Mouse (Mus musculus): Measurements from ENCODE around the gene Hist1h4n. TPM values are rescaled to one million over a fixed set of nuclear protein-coding genes. Genes with fewer than 3 reads are reported as not detected.
"Not testable (repeated sequence)": the region's sequence is repeated elsewhere in the genome, so short reads cannot be mapped to it uniquely, and the experiment has no call there.

The Hist1h4n gene
- polyA plus RNA-seq, 1 experiment from 2014 or later, result 2.8 TPM

DNA sequence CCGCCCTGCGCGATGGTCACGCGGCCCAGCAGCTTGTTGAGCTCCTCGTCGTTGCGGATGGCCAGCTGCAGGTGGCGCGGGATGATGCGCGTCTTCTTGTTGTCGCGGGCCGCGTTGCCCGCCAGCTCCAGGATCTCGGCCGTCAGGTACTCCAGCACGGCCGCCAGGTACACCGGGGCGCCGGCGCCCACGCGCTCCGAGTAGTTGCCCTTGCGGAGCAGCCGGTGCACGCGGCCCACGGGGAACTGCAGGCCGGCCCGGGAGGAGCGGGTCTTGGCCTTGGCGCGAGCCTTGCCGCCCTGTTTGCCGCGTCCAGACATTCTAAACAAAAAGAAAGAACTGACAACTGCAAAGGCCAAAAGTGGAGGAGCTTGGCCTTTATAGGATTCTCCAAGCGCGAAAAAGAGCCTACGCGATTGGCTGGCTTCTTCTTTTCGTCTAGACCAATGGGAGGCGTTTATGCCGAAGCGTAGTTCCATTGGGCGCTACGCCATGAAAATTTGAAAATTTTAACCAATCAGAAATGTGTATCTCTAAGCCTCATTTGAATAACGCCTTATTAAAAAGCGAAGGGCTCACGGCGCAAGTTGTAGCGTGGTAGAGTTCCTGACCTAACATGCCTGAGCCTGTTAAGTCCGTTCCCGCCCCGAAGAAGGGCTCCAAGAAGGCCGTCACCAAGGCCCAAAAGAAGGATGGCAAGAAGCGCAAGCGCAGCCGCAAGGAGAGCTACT is 44.9 kb downstream of the Hist1h4n start, which contains the start of the genes Hist1h2an and Hist1h2bp:
TSS of gene Hist1h2an (minus strand) at position 320 of the 731 bp plus-strand sequence.
TSS of gene Hist1h2bp (plus strand) at position 563 of the 731 bp plus-strand sequence.
- not testable (repeated sequence) for H3K9me3 ChIP-seq (replicated peaks; ENCODE audit: control insufficient read depth, low read length, poor library complexity, severe bottlenecking); H3K36me3 ChIP-seq (ENCODE audit: control insufficient read depth, insufficient read depth, low read length); H3K27me3 ChIP-seq (ENCODE audit: control insufficient read depth, insufficient read depth, low read depth, low read length)
- H3K4me1 ChIP-seq (ENCODE audit: control insufficient read depth, insufficient read depth, low read length), result peaks cover 25% of the 10 kb centered on the region
- H3K9ac ChIP-seq (ENCODE audit: low read depth, low read length), result peak within 1 kb of the TSS; percentile 60; the same call in 1 of the 2 replicates
- peak within 1 kb of the TSS; percentile 64 for H3K4me2 ChIP-seq (ENCODE audit: low read length)
- ATAC-seq, result peak; percentile 96
- WGBS, result under 1% methylated on average over 35 of the region's 63 CpGs
- H3K4me3 ChIP-seq (ENCODE audit: low read depth, low read length), result peak within 1 kb of the TSS; percentile 37
- H3K27ac ChIP-seq (ENCODE audit: low read length), result peak within 1 kb of the TSS; percentile 70

DNA sequence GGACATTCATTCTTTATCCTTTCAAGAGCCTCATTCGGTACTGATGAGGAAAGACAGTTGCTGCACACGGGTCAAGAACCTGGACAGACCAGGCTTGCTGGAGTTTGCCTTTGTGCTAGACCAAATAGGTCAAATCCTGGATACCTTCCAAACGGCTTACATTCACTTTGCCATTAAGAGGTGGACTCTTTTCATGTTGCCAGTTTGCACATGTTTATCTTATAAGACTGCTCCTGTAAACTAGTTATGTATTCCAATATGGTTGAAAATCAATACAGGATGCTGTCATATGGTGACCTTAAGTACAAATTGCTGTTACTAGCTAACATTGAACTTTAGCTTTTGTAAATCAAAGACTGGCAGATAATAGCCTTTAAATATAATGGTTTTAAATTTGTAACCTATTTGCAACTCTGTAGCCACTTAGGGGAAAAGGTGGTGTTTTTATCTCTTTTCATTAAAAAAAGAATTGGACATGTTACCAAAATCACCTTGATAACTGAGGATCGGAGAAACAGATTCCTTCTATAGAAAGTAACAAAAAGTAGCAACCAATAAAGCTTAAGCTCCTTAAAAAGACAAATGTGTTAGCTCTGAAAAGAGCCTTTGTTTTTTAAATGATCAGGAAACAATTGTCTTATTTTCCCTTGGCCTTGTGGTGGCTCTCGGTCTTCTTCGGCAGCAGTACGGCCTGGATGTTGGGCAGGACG is 45.7 kb downstream of the Hist1h4n start:
- Histone ChIP-seq H3K27ac (ENCODE audit: low read length) (peak overlapping the region; percentile 70), H3K27me3 (ENCODE audit: control insufficient read depth, insufficient read depth, low read depth, low read length) (no peaks in the 10 kb centered on the region), H3K36me3 (ENCODE audit: control insufficient read depth, insufficient read depth, low read length) (no peaks in the 10 kb centered on the region), H3K9me3 (replicated peaks; ENCODE audit: control insufficient read depth, low read length, poor library complexity, severe bottlenecking) (no peaks in the 10 kb centered on the region), H3K4me1 (ENCODE audit: control insufficient read depth, insufficient read depth, low read length) (peaks cover 25% of the 10 kb centered on the region), H3K4me2 (ENCODE audit: low read length) (peak overlapping the region; percentile 64), H3K4me3 (ENCODE audit: low read depth, low read length) (peak overlapping the region; percentile 37), H3K9ac (ENCODE audit: low read depth, low read length) (peak overlapping the region; percentile 60; the same call in 1 of the 2 replicates)
- ATAC-seq, result no peak
- 2% methylated on average over 8 of the region's 8 CpGs for WGBS

DNA sequence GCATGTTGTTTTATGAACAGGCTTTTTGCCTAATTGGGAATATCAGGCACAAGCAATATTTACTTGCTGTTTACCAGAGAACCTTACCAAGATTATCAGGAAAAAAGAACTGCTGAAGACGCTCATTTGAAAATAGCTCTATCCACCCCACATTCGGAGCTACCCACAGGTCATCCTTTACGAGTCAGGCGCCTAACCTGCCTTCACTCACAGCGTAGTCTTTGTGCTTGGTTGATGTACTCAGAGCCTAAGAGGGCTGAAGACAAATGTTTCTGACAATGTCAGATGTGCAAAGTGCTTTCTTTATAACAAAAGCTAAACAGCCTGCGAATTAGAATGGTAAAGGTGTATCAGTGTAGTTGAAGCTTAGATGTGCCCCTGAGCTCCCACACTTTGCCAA is 47.7 kb downstream of the Hist1h4n start:
- Histone ChIP-seq H3K27ac (ENCODE audit: low read length) (no peak overlapping the region), H3K4me3 (ENCODE audit: low read depth, low read length) (no peak overlapping the region), H3K4me1 (ENCODE audit: control insufficient read depth, insufficient read depth, low read length) (peaks cover 31% of the 10 kb centered on the region), H3K9me3 (replicated peaks; ENCODE audit: control insufficient read depth, low read length, poor library complexity, severe bottlenecking) (no peaks in the 10 kb centered on the region), H3K27me3 (ENCODE audit: control insufficient read depth, insufficient read depth, low read depth, low read length) (no peaks in the 10 kb centered on the region; the same call in 1 of the 2 replicates), H3K9ac (ENCODE audit: low read depth, low read length) (no peak overlapping the region), H3K36me3 (ENCODE audit: control insufficient read depth, insufficient read depth, low read length) (no peaks in the 10 kb centered on the region), H3K4me2 (ENCODE audit: low read length) (no peak overlapping the region)
- ATAC-seq, result no peak
- 19% methylated on average over 6 of the region's 6 CpGs for WGBS

- no peak for ATAC-seq
- Histone ChIP-seq H3K27me3 (ENCODE audit: control insufficient read depth, insufficient read depth, low read depth, low read length) (no peaks in the 10 kb centered on the region; the same call in 1 of the 2 replicates), H3K9ac (ENCODE audit: low read depth, low read length) (no peak overlapping the region), H3K36me3 (ENCODE audit: control insufficient read depth, insufficient read depth, low read length) (no peaks in the 10 kb centered on the region), H3K4me2 (ENCODE audit: low read length) (peak overlapping the region; percentile 87), H3K9me3 (replicated peaks; ENCODE audit: control insufficient read depth, low read length, poor library complexity, severe bottlenecking) (no peaks in the 10 kb centered on the region), H3K4me3 (ENCODE audit: low read depth, low read length) (peak overlapping the region; percentile 37), H3K4me1 (ENCODE audit: control insufficient read depth, insufficient read depth, low read length) (peaks cover 31% of the 10 kb centered on the region), H3K27ac (ENCODE audit: low read length) (0 out of 2 replicates have a peak overlapping the region, but pooled peaks have one; percentile 2)
- WGBS, result 2% methylated on average over 9 of the region's 9 CpGs
Observed at GRCm38 (mm10) chr13:21783734-21784161, 48.2 kb downstream of the Hist1h4n start.

- H3K4me3 ChIP-seq (ENCODE audit: low read depth, low read length), result peak within 1 kb of the TSS; percentile 41
- H3K27ac ChIP-seq (ENCODE audit: low read length), result peak within 1 kb of the TSS; percentile 69; the same call in 1 of the 2 replicates
- peak; percentile 79 for ATAC-seq
- H3K36me3 ChIP-seq (ENCODE audit: control insufficient read depth, insufficient read depth, low read length), result no peaks in the 10 kb centered on the region
- no peaks in the 10 kb centered on the region for H3K9me3 ChIP-seq (replicated peaks; ENCODE audit: control insufficient read depth, low read length, poor library complexity, severe bottlenecking)
- peak within 1 kb of the TSS; percentile 87 for H3K4me2 ChIP-seq (ENCODE audit: low read length)
- WGBS, result 0% methylated on average over 13 of the region's 20 CpGs
- no peaks in the 10 kb centered on the region; the same call in 1 of the 2 replicates for H3K27me3 ChIP-seq (ENCODE audit: control insufficient read depth, insufficient read depth, low read depth, low read length)
- H3K4me1 ChIP-seq (ENCODE audit: control insufficient read depth, insufficient read depth, low read length), result peaks cover 30% of the 10 kb centered on the region
- H3K9ac ChIP-seq (ENCODE audit: low read depth, low read length), result peak within 1 kb of the TSS; percentile 64
Observed at GRCm38 (mm10) chr13:21783255-21783617, 48.8 kb downstream of the Hist1h4n start, which contains the start of gene Hist1h3i. Hist1h3i (minus strand) TSS chr13:21783370.

GRCm38 (mm10) chr13:21782361-21783254 is 49.4 kb downstream of the Hist1h4n start:
- H3K27me3 ChIP-seq (ENCODE audit: control insufficient read depth, insufficient read depth, low read depth, low read length); ATAC-seq; H3K9me3 ChIP-seq (replicated peaks; ENCODE audit: control insufficient read depth, low read length, poor library complexity, severe bottlenecking); H3K36me3 ChIP-seq (ENCODE audit: control insufficient read depth, insufficient read depth, low read length): not testable (repeated sequence)
- H3K27ac ChIP-seq (ENCODE audit: low read length), result peak overlapping the region; percentile 69; the same call in 1 of the 2 replicates
- under 1% methylated on average over 12 of the region's 35 CpGs for WGBS
- H3K4me3 ChIP-seq (ENCODE audit: low read depth, low read length), result peak overlapping the region; percentile 41
- H3K4me1 ChIP-seq (ENCODE audit: control insufficient read depth, insufficient read depth, low read length), result peaks cover 26% of the 10 kb centered on the region
- peak overlapping the region; percentile 87 for H3K4me2 ChIP-seq (ENCODE audit: low read length)
- peak overlapping the region; percentile 64 for H3K9ac ChIP-seq (ENCODE audit: low read depth, low read length)

Small RNAs within 50 kb of the gene (microRNA-seq; reads per million reads assigned to microRNA genes)
- gene Gm19658 (not detected), gene Gm44346 (not detected), gene Gm44466 (not detected)

Other genes with a start within 250 kb of the Hist1h4n start
- gene Olfr1362, start 218.2 kb downstream of the Hist1h4n start, polyA plus RNA-seq (2015; fragmentation: Nextera tagmentation; extraction: Ambion mirVana), result not detected in 2 replicates
- 0.07 TPM in 1 of 2 replicates, not detected in the other for gene Olfr11, start 189.7 kb downstream of the Hist1h4n start, polyA plus RNA-seq (2015; fragmentation: Nextera tagmentation; extraction: Ambion mirVana)
- not detected in 2 replicates for gene Olfr1361, start 168.8 kb downstream of the Hist1h4n start, polyA plus RNA-seq (2015; fragmentation: Nextera tagmentation; extraction: Ambion mirVana)
- not detected in 2 replicates for gene Olfr1360, start 154.8 kb downstream of the Hist1h4n start, polyA plus RNA-seq (2015; fragmentation: Nextera tagmentation; extraction: Ambion mirVana)
- gene Olfr1359, start 134.1 kb downstream of the Hist1h4n start, polyA plus RNA-seq (2015; fragmentation: Nextera tagmentation; extraction: Ambion mirVana), result not detected in 2 replicates
- not detected in 2 replicates for gene Hist1h2bl, start 116.1 kb downstream of the Hist1h4n start, polyA plus RNA-seq (2015; fragmentation: Nextera tagmentation; extraction: Ambion mirVana)
- 3.5 and 9.7 TPM in 2 replicates for gene Hist1h2ai, start 115.8 kb downstream of the Hist1h4n start, polyA plus RNA-seq (2015; fragmentation: Nextera tagmentation; extraction: Ambion mirVana)
- 3.4 TPM in 1 of 2 replicates, not detected in the other for gene Hist1h3h, start 114.5 kb downstream of the Hist1h4n start, polyA plus RNA-seq (2015; fragmentation: Nextera tagmentation; extraction: Ambion mirVana)
- gene Hist1h2bm, start 110.2 kb downstream of the Hist1h4n start, polyA plus RNA-seq (2015; fragmentation: Nextera tagmentation; extraction: Ambion mirVana), result 1.2 and 1.4 TPM in 2 replicates
- gene Hist1h4j, start 97.1 kb downstream of the Hist1h4n start, polyA plus RNA-seq (2015; fragmentation: Nextera tagmentation; extraction: Ambion mirVana), result 0.40 and 0.80 TPM in 2 replicates
- gene Hist1h4k, start 81.7 kb downstream of the Hist1h4n start, polyA plus RNA-seq (2015; fragmentation: Nextera tagmentation; extraction: Ambion mirVana), result 2.7 TPM in 1 of 2 replicates, not detected in the other
- gene Hist1h2ak, start 78.4 kb downstream of the Hist1h4n start, polyA plus RNA-seq (2015; fragmentation: Nextera tagmentation; extraction: Ambion mirVana), result 4.9 and 5.7 TPM in 2 replicates
- 1.1 TPM in 1 of 2 replicates, not detected in the other for gene Hist1h2bn, start 78.1 kb downstream of the Hist1h4n start, polyA plus RNA-seq (2015; fragmentation: Nextera tagmentation; extraction: Ambion mirVana)
- 0.69 and 2.4 TPM in 2 replicates for gene Hist1h1b, start 51.6 kb downstream of the Hist1h4n start, polyA plus RNA-seq (2015; fragmentation: Nextera tagmentation; extraction: Ambion mirVana)
- gene Hist1h3i, start 48.8 kb downstream of the Hist1h4n start, polyA plus RNA-seq (2015; fragmentation: Nextera tagmentation; extraction: Ambion mirVana), result 13.1 and 17.6 TPM in 2 replicates
- not detected in 2 replicates for gene Hist1h2an, start 45.0 kb downstream of the Hist1h4n start, polyA plus RNA-seq (2015; fragmentation: Nextera tagmentation; extraction: Ambion mirVana)
- 0.72 TPM in 1 of 2 replicates, not detected in the other for gene Hist1h2bp, start 44.7 kb downstream of the Hist1h4n start, polyA plus RNA-seq (2015; fragmentation: Nextera tagmentation; extraction: Ambion mirVana)
- gene Hist1h2bq, start 22.0 kb downstream of the Hist1h4n start, polyA plus RNA-seq (2015; fragmentation: Nextera tagmentation; extraction: Ambion mirVana), result 3.4 and 3.5 TPM in 2 replicates
- gene Hist1h2ao, start 21.7 kb downstream of the Hist1h4n start, polyA plus RNA-seq (2015; fragmentation: Nextera tagmentation; extraction: Ambion mirVana), result not detected in 2 replicates
- gene Hist1h4m, start 20.4 kb downstream of the Hist1h4n start, polyA plus RNA-seq (2015; fragmentation: Nextera tagmentation; extraction: Ambion mirVana), result 3.7 TPM in 1 of 2 replicates, not detected in the other
- gene Hist1h2ap, start 1.3 kb upstream of the Hist1h4n start, polyA plus RNA-seq (2015; fragmentation: Nextera tagmentation; extraction: Ambion mirVana), result 276 and 359 TPM in 2 replicates
- gene Hist1h2br, start 1.5 kb upstream of the Hist1h4n start, polyA plus RNA-seq (2015; fragmentation: Nextera tagmentation; extraction: Ambion mirVana), result 2.9 and 3.5 TPM in 2 replicates
- gene Zfp184, start 112.9 kb upstream of the Hist1h4n start, polyA plus RNA-seq (2015; fragmentation: Nextera tagmentation; extraction: Ambion mirVana), result 12.0 and 13.7 TPM in 2 replicates
- gene Pom121l2, start 149.0 kb upstream of the Hist1h4n start, polyA plus RNA-seq (2015; fragmentation: Nextera tagmentation; extraction: Ambion mirVana), result not detected in 2 replicates
- not detected in 2 replicates for gene Prss16, start 177.5 kb upstream of the Hist1h4n start, polyA plus RNA-seq (2015; fragmentation: Nextera tagmentation; extraction: Ambion mirVana)
- gene Hist1h2ah, start 203.4 kb upstream of the Hist1h4n start, polyA plus RNA-seq (2015; fragmentation: Nextera tagmentation; extraction: Ambion mirVana), result not detected in 2 replicates
- 1.3 TPM in 1 of 2 replicates, not detected in the other for gene Hist1h2bk, start 203.7 kb upstream of the Hist1h4n start, polyA plus RNA-seq (2015; fragmentation: Nextera tagmentation; extraction: Ambion mirVana)
- 4.0 and 4.9 TPM in 2 replicates for gene Hist1h4i, start 209.2 kb upstream of the Hist1h4n start, polyA plus RNA-seq (2015; fragmentation: Nextera tagmentation; extraction: Ambion mirVana)
- gene Hist1h2ag, start 210.7 kb upstream of the Hist1h4n start, polyA plus RNA-seq (2015; fragmentation: Nextera tagmentation; extraction: Ambion mirVana), result 1.8 and 8.3 TPM in 2 replicates
- 1.5 and 2.3 TPM in 2 replicates for gene Hist1h2bj, start 211.0 kb upstream of the Hist1h4n start, polyA plus RNA-seq (2015; fragmentation: Nextera tagmentation; extraction: Ambion mirVana)